Mouse (Mus musculus): ENCODE measurements at regions not wholly inside any gene's neighbourhood (a gene's known extent, or its start where the extent isn't known, plus 50 kb on each side); places are given as distances from the start of the nearest gene placed in this dataset.
A peak's percentile ranks its signal among the peaks of the same experiment; 100 is the strongest.

GRCm38 (mm10) chr5:90026835-90027753 is 144.0 kb upstream of the Adamts3 start:
- Histone ChIP-seq H3K27me3 (ENCODE audit: control insufficient read depth, insufficient read depth, low read length) (no peaks in the 10 kb centered on the region), H3K9ac (ENCODE audit: low read length) (no peak overlapping the region), H3K36me3 (ENCODE audit: control insufficient read depth, insufficient read depth, low read length) (no peaks in the 10 kb centered on the region), H3K9me3 (ENCODE audit: control insufficient read depth, low read length) (no peaks in the 10 kb centered on the region), H3K4me3 (ENCODE audit: control insufficient read depth in 1 of 2, insufficient read depth in 1 of 2, low read depth in 1 of 2, low read length in 2 of 2) (no peak overlapping the region), H3K4me2 (ENCODE audit: low read length) (peak overlapping the region; percentile 20; the same call in 1 of the 2 replicates), H3K27ac (replicated peaks in 1 of 2; ENCODE audit: control insufficient read depth in 1 of 2, insufficient read depth in 1 of 2, low read depth in 2 of 2, low read length in 2 of 2) (no peak overlapping the region), H3K4me1 (ENCODE audit: control insufficient read depth in 2 of 2, insufficient read depth in 2 of 2, low read length in 2 of 2) (0 out of 4 replicates have a peak, but pooled peaks cover 0 to 2% of the 10 kb centered on the region in 2 experiments)
- no peak for ATAC-seq (ENCODE audit: insufficient number of reproducible peaks, insufficient read depth, low FRiP score, low read depth)
- WGBS: 52% methylated on average over 17 of the region's 17 CpGs

DNA sequence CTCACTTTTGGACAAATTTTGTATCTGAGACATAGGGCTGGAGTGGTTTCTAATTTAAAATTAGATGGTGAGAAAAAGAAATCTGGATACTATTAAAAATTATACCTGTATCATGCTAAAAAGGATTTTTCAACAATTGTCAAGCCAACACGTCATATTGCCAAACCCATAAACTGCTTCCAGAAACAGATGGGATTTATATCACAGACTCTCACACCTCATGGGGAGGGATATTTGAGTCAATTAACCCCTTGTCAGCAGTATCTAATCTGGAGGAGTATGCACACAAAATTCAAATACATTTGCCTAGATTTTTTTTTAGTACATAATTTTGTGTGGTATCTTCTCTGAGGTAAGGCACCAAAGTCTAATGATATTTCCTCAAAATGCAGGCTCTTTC is 138.3 kb upstream of the Adamts3 start:
- 88% methylated on average over 1 of the region's 1 CpGs for WGBS

DNA sequence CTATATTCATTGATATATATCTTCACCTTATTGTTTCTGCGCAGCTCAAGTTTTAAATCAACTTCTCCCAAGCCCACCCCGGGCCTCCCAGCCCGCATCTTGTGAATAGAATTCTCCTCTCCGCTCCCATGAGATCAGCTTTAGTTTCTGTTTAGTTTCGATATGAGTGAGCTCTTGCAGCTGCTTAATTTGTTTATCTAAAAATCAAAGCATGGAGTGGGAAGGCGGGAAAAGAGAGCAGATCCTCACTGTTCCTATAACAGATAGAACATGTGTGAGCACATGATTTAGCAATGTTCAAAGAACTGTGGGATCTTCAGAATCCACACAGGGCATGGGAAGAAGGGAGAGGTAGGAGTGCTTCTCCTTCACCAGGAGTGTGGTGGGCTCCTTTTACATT is 117.6 kb upstream of the Adamts3 start:
- H3K4me1 ChIP-seq (ENCODE audit: control insufficient read depth in 2 of 2, insufficient read depth in 2 of 2, low read length in 2 of 2): no peaks in the 10 kb centered on the region
- H3K4me2 ChIP-seq (ENCODE audit: low read length): no peak overlapping the region
- 78% methylated on average over 6 of the region's 6 CpGs for WGBS
- H3K9ac ChIP-seq (ENCODE audit: low read length): no peak overlapping the region
- no peak overlapping the region for H3K27ac ChIP-seq (replicated peaks in 1 of 2; ENCODE audit: control insufficient read depth in 1 of 2, insufficient read depth in 1 of 2, low read depth in 2 of 2, low read length in 2 of 2)
- no peak for ATAC-seq (ENCODE audit: insufficient number of reproducible peaks, insufficient read depth, low FRiP score, low read depth)
- no peaks in the 10 kb centered on the region for H3K9me3 ChIP-seq (ENCODE audit: control insufficient read depth, low read length)
- no peaks in the 10 kb centered on the region for H3K27me3 ChIP-seq (ENCODE audit: control insufficient read depth, insufficient read depth, low read length)
- no peaks in the 10 kb centered on the region for H3K36me3 ChIP-seq (ENCODE audit: control insufficient read depth, insufficient read depth, low read length)
- H3K4me3 ChIP-seq (ENCODE audit: control insufficient read depth in 1 of 2, insufficient read depth in 1 of 2, low read depth in 1 of 2, low read length in 2 of 2): no peak overlapping the region

More for the DNA sequence above, 138.3 kb upstream of the Adamts3 start:
- Histone ChIP-seq H3K36me3 (ENCODE audit: control insufficient read depth, insufficient read depth, low read length) (no peaks in the 10 kb centered on the region), H3K4me3 (ENCODE audit: control insufficient read depth in 1 of 2, insufficient read depth in 1 of 2, low read depth in 1 of 2, low read length in 2 of 2) (no peak overlapping the region), H3K4me1 (ENCODE audit: control insufficient read depth in 2 of 2, insufficient read depth in 2 of 2, low read length in 2 of 2) (no peaks in the 10 kb centered on the region), H3K9me3 (ENCODE audit: control insufficient read depth, low read length) (no peaks in the 10 kb centered on the region), H3K9ac (ENCODE audit: low read length) (no peak overlapping the region), H3K27ac (replicated peaks in 1 of 2; ENCODE audit: control insufficient read depth in 1 of 2, insufficient read depth in 1 of 2, low read depth in 2 of 2, low read length in 2 of 2) (no peak overlapping the region), H3K27me3 (ENCODE audit: control insufficient read depth, insufficient read depth, low read length) (no peaks in the 10 kb centered on the region), H3K4me2 (ENCODE audit: low read length) (no peak overlapping the region)
- no peak for ATAC-seq (ENCODE audit: insufficient number of reproducible peaks, insufficient read depth, low FRiP score, low read depth)

- H3K4me1 ChIP-seq (ENCODE audit: control insufficient read depth in 2 of 2, insufficient read depth in 2 of 2, low read length in 2 of 2): no peaks in the 10 kb centered on the region
- H3K4me3 ChIP-seq (ENCODE audit: control insufficient read depth in 1 of 2, insufficient read depth in 1 of 2, low read depth in 1 of 2, low read length in 2 of 2): no peak overlapping the region
- no peak for ATAC-seq (ENCODE audit: insufficient number of reproducible peaks, insufficient read depth, low FRiP score, low read depth)
Observed at GRCm38 (mm10) chr5:89991568-89991967, 108.4 kb upstream of the Adamts3 start.

GRCm38 (mm10) chr5:89981627-89982026 is 98.5 kb upstream of the Adamts3 start:
- H3K27ac ChIP-seq (replicated peaks in 1 of 2; ENCODE audit: control insufficient read depth in 1 of 2, insufficient read depth in 1 of 2, low read depth in 2 of 2, low read length in 2 of 2): no peak overlapping the region
- 0 out of 4 replicates have a peak, but pooled peaks cover 0 to 4% of the 10 kb centered on the region in 2 experiments for H3K4me1 ChIP-seq (ENCODE audit: control insufficient read depth in 2 of 2, insufficient read depth in 2 of 2, low read length in 2 of 2)
- H3K27me3 ChIP-seq (ENCODE audit: control insufficient read depth, insufficient read depth, low read length): no peaks in the 10 kb centered on the region
- H3K4me2 ChIP-seq (ENCODE audit: low read length): no peak overlapping the region
- no peaks in the 10 kb centered on the region for H3K9me3 ChIP-seq (ENCODE audit: control insufficient read depth, low read length)
- H3K36me3 ChIP-seq (ENCODE audit: control insufficient read depth, insufficient read depth, low read length): no peaks in the 10 kb centered on the region
- H3K4me3 ChIP-seq (ENCODE audit: control insufficient read depth in 1 of 2, insufficient read depth in 1 of 2, low read depth in 1 of 2, low read length in 2 of 2): no peak overlapping the region
- ATAC-seq (ENCODE audit: insufficient number of reproducible peaks, insufficient read depth, low FRiP score, low read depth): no peak
- 53% methylated on average over 6 of the region's 6 CpGs for WGBS
- no peak overlapping the region for H3K9ac ChIP-seq (ENCODE audit: low read length)

More at GRCm38 (mm10) chr5:89991568-89991967, 108.4 kb upstream of the Adamts3 start:
- H3K27me3 ChIP-seq (ENCODE audit: control insufficient read depth, insufficient read depth, low read length): no peaks in the 10 kb centered on the region
- 49% methylated on average over 2 of the region's 2 CpGs for WGBS
- H3K27ac ChIP-seq (replicated peaks in 1 of 2; ENCODE audit: control insufficient read depth in 1 of 2, insufficient read depth in 1 of 2, low read depth in 2 of 2, low read length in 2 of 2): no peak overlapping the region
- H3K4me2 ChIP-seq (ENCODE audit: low read length): no peak overlapping the region
- no peaks in the 10 kb centered on the region for H3K36me3 ChIP-seq (ENCODE audit: control insufficient read depth, insufficient read depth, low read length)
- H3K9me3 ChIP-seq (ENCODE audit: control insufficient read depth, low read length): no peaks in the 10 kb centered on the region
- no peak overlapping the region for H3K9ac ChIP-seq (ENCODE audit: low read length)

DNA sequence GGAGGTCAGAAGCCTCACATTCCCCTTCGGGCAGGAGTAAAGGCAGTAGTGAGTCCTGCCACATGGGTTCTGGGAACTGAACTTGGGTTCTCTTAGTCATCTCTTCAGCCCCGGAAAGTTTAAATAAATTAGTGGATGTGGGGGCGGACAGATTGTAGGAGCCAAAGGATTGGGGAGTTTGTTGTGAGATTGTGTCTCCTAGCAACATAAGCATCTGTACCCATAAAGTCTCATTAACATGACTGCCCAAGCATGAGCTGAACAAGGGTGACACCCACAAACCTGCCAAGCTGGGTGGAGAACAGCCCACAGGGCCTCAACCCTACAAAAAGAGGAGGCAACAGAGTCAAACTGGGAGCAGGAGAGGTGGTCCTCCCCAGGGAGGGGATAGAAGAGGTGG is 97.1 kb upstream of the Adamts3 start:
- Histone ChIP-seq H3K27ac (replicated peaks in 1 of 2; ENCODE audit: control insufficient read depth in 1 of 2, insufficient read depth in 1 of 2, low read depth in 2 of 2, low read length in 2 of 2) (no peak overlapping the region), H3K27me3 (ENCODE audit: control insufficient read depth, insufficient read depth, low read length) (no peaks in the 10 kb centered on the region), H3K36me3 (ENCODE audit: control insufficient read depth, insufficient read depth, low read length) (no peaks in the 10 kb centered on the region), H3K9ac (ENCODE audit: low read length) (no peak overlapping the region), H3K9me3 (ENCODE audit: control insufficient read depth, low read length) (peaks cover 2% of the 10 kb centered on the region; the same call in 1 of the 2 replicates), H3K4me1 (ENCODE audit: control insufficient read depth in 2 of 2, insufficient read depth in 2 of 2, low read length in 2 of 2) (0 out of 4 replicates have a peak, but pooled peaks cover 0 to 4% of the 10 kb centered on the region in 2 experiments), H3K4me2 (ENCODE audit: low read length) (no peak overlapping the region), H3K4me3 (ENCODE audit: control insufficient read depth in 1 of 2, insufficient read depth in 1 of 2, low read depth in 1 of 2, low read length in 2 of 2) (no peak overlapping the region)
- WGBS: 87% methylated on average over 3 of the region's 3 CpGs
- ATAC-seq (ENCODE audit: insufficient number of reproducible peaks, insufficient read depth, low FRiP score, low read depth): no peak

GRCm38 (mm10) chr5:89952611-89953010 is 69.5 kb upstream of the Adamts3 start:
- H3K4me3 ChIP-seq (ENCODE audit: control insufficient read depth in 1 of 2, insufficient read depth in 1 of 2, low read depth in 1 of 2, low read length in 2 of 2): no peak overlapping the region
- no peaks in the 10 kb centered on the region for H3K4me1 ChIP-seq (ENCODE audit: control insufficient read depth in 2 of 2, insufficient read depth in 2 of 2, low read length in 2 of 2)
- no peaks in the 10 kb centered on the region for H3K27me3 ChIP-seq (ENCODE audit: control insufficient read depth, insufficient read depth, low read length)
- H3K4me2 ChIP-seq (ENCODE audit: low read length): no peak overlapping the region
- no peak overlapping the region for H3K9ac ChIP-seq (ENCODE audit: low read length)
- WGBS: 81% methylated on average over 11 of the region's 11 CpGs
- no peak overlapping the region for H3K27ac ChIP-seq (replicated peaks in 1 of 2; ENCODE audit: control insufficient read depth in 1 of 2, insufficient read depth in 1 of 2, low read depth in 2 of 2, low read length in 2 of 2)
- ATAC-seq (ENCODE audit: insufficient number of reproducible peaks, insufficient read depth, low FRiP score, low read depth): no peak
- H3K9me3 ChIP-seq (ENCODE audit: control insufficient read depth, low read length): no peaks in the 10 kb centered on the region
- H3K36me3 ChIP-seq (ENCODE audit: control insufficient read depth, insufficient read depth, low read length): no peaks in the 10 kb centered on the region

All from heart, embryonic 14.5 days (tissue).